Mouse (Mus musculus): ENCODE results near the gene Stxbp4.

Stxbp4 gene

DNA sequence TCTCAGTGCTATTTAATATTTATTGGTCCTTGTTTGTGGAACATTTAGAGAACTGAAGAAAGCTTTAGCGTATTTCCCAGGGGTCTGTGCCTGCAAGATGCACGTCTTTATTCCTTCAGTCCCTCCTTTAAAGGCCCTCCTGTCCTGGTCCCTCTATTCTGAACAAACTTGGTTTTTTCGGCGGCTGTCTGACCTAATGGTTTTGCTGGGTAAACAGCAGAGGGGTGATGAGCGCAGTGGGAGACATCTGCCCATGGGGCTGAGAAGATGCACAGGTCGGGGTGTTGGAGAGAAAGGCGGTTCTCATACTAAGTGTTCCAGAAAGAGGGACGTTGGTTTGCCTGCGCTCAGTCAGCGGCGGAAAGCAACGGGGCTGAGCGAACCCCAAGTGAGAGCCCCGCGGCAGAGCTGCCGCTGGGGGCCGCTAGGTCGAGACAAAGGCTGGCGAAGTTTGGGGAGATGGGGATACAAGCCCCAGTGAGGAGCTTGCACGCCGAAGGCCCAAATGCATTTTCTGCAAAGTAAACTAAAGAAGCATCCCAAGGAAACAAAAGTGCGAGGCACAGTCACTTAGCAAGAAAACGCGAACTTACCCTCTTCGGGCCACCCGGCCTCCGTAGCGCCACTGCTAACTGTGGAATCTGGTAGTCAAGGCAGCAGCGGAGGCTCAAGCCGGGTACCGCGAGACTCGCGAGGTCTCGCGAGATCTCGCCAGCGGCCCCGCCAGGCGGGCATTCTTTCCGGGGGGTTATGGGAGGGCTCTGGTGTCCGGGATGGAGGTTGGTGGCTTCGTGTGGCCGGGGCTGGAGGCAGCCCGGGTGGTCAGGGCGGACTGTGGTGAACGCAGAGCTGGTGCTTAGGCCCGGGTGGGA is at the start of gene Stxbp4, which contains the start of gene Cox11:
Stxbp4 (minus strand) TSS at position 645 of the 872 bp plus-strand sequence.
Cox11 (plus strand) TSS at position 734 of the 872 bp plus-strand sequence.
- peak; percentile 96 for ATAC-seq (ENCODE audit: insufficient number of reproducible peaks, low FRiP score, low TSS enrichment)

DNA sequence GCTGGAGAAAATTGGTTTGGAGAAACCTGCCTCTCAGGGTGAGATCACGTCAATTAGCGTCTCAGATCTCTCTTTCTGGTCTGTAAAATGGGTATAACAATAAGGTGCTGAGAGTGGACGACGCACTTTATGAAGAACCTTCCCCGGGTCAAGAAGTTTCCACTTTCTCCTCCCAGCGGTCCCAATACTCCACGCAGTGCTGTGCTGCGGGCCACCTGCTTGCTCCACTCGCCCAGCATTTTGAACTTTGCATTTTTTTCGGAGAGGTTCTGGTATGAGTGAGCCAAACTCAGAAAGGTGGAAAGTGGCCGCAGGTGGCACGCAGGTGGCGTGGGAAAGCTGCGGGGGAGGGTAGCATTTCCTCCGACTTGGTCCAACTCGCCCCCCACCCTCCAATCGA is 49.2 kb upstream of the Stxbp4 start:
- no peak for ATAC-seq (ENCODE audit: insufficient number of reproducible peaks, low FRiP score, low TSS enrichment)

DNA sequence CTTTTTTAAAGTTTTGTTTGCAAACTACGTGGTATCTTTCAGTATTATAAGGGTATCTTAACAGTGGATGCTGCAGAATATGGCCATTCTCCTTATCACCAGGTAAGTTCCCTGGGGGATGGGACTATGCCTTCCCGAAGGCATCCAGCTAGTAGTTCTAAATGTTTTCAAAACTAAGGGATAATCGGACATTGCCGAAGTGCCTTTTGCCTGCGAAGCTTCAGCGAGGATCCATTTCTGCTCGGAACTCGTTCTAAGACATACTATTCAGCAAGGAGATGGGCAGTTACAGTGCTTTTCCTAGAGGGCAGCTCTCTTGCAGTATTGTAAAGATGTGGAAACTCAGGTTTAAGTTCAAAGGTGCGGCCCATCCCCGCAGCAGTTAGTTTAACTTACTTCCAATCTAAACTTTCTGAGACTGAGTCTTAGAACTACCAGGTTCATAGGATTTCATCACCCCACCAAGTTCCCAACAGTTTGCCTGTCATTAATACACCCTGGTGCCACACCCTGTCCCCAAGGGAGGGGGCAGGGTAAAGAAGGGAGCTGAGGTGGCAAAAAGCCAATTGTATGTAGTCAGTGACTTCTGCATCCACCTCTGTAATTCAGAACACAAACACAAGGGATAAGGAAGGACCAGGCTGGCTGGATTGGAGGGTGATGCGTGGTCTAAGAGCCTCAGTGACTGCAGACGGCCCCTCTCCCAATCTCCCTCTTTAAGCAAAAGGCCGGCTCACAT is 48.6 kb upstream of the Stxbp4 start:
- ATAC-seq (ENCODE audit: insufficient number of reproducible peaks, low FRiP score, low TSS enrichment), result no peak

DNA sequence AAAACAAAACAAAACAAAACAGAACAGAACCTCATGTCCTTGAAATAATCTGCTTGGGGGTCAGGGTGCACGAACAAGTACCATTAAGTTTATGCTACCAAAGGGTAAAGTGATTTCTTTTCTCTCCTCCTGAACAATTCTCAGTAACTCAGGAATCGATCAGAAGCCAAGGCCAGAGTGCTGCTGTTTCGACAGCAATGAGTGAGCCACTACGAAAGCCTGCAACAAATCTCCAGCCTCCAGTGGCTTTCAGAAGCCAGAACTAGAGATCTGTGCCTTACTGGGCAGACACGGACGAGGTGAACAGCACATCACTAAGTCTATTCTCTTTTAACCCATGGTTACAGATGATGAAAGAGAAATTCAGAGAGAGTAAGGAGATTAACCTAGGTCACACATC is 47.3 kb upstream of the Stxbp4 start:
- no peak for ATAC-seq (ENCODE audit: insufficient number of reproducible peaks, low FRiP score, low TSS enrichment)

DNA sequence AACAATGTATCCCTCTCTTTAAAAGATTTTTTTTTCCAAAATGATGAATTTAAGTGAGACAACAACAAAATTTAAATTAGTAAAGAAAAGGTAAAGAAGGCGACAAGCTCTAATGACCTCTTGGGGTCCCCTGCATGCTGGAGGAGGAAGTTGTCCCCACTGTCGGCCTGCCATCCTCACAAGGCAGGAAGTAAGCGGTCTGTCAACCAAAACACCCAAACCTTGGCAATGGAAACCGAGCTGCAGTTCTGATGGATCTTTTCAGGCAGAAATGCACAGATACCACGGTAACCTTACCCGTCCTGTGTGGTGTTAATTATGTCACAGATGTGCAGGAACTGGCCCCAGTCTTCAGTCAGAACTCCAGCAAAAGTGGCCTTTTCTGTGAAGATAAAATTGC is 46.9 kb upstream of the Stxbp4 start:
- ATAC-seq (ENCODE audit: insufficient number of reproducible peaks, low FRiP score, low TSS enrichment), result no peak

DNA sequence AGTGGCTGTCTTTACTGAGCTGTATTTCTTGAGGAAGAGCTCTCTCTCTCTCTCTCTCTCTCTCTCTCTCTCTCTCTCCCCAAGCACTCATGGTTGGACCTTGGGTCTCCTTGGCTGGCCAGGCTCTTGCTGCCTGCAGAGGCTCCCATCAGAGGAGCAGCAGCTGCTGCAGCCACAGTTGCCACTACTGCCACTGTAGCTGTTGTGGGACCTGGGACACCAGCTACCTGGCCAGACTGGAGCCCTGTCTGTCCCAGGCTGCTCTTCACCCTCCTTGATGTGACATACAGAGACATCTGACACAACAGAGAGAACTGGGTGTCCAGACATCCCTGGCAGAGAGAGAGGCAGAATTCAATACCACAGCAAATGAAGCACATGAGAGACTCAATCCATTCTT is 43.3 kb upstream of the Stxbp4 start:
- ATAC-seq (ENCODE audit: insufficient number of reproducible peaks, low FRiP score, low TSS enrichment), result no peak

DNA sequence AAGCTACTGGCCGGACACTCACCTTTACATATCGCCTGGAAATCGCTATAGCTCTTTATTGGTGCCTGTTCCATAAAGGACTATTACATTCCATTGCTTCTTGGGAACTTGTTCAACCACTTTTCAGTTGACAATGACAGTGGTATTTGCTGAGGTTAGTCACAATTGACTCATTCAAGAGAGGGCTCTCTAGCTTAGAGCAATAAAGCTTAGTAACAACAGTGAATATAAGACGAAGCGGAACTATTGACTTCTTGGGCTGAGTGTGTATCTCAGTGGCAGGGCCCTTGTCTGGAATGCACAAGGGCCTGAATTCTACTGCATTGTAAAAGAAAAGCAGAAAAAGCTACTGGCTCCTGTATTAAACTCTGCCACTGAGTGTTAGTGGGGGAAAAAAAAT is 40.7 kb upstream of the Stxbp4 start:
- ATAC-seq (ENCODE audit: insufficient number of reproducible peaks, low FRiP score, low TSS enrichment), result no peak

DNA sequence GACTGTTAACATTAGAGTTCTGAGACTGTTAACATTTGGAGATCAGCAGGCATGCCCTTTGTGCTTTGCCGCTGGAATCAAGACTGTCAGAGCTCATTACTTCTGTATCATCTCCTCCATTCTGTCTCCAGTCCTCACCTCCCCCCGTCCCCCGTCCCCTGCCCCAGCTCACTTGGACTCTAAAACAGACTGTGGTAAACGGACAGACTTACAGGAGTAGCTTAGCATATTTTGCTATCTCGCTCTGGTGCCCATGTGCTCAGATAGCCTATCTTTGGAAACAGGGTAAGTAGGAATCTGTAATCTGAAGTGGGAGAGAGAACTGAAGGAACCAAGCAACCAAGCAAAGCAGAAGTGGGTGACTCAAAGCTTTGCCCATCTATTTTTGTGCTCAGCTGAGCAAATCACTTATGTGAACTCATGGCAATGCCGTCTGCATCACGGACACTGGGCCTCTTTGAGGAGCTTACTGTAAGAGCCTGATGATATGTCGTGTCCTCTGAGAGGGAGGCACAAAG is 39.9 kb upstream of the Stxbp4 start:
- no peak for ATAC-seq (ENCODE audit: insufficient number of reproducible peaks, low FRiP score, low TSS enrichment)

DNA sequence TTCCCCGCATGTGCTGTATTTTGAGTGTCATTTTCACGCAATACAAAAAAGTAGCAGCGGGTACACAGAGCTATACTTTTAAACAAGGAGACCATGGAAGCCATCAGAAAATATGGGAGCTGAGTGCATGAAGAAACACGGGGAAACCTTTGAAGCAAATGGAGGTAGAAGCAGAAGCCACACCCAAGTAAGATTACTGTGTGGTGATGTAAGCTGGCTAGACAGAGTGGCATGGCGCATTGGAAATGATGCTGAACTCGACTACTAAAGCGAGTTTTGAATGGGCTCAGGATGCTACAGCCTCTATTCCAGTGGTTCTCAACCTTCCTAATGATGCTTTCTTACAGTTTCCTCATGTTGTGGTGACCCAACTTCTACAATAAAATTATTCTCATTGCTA is 39.1 kb upstream of the Stxbp4 start:
- ATAC-seq (ENCODE audit: insufficient number of reproducible peaks, low FRiP score, low TSS enrichment), result no peak

DNA sequence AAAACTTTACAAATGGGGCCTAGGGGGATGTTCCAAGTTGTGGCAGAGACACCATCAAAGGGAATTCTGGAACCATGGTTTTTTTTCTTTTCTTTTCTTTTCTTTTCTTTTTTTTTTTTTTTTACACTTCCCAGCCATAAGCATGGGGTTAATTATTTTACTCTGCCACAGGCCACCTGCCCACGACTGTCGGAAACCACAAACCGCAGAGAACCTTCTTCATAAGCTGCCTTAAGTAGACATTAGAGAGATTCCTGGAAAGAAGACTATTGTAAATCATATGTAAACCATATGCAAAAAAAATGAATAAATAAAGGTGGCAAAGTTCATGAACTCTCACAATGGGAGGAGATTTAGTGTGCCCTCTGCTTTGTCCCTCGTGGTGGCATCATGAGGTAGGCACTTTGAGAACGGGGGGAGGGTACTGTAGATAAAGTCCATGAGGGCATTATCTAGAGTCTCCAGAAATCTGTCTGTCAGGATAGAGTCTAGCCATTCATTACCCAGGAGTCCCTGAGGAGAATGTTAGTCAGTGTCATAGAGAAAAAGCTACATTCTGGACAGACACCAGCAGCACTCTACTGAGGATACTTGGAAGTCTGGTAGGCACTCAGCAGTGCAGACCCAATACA is 37.7 kb upstream of the Stxbp4 start:
- ATAC-seq (ENCODE audit: insufficient number of reproducible peaks, low FRiP score, low TSS enrichment), result no peak

DNA sequence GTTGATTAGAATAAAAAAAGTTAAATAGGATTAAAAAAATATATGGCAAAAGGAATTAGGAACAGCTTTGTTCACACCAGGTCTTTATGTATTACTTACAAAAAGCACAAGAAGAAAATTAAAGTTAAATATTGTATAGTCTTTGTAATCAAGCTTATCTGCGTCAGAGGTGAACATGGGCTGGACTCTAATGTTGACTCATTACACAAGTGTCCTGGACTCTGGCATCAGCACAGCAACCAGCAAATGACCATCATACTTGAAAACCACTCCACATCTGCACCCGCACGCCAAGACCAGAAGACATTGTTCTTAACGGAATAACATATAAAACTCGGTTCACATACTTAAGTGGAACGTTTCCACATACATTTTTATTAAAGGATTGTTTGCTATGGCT is 29.4 kb upstream of the Stxbp4 start:
- no peak for ATAC-seq (ENCODE audit: insufficient number of reproducible peaks, low FRiP score, low TSS enrichment)

DNA sequence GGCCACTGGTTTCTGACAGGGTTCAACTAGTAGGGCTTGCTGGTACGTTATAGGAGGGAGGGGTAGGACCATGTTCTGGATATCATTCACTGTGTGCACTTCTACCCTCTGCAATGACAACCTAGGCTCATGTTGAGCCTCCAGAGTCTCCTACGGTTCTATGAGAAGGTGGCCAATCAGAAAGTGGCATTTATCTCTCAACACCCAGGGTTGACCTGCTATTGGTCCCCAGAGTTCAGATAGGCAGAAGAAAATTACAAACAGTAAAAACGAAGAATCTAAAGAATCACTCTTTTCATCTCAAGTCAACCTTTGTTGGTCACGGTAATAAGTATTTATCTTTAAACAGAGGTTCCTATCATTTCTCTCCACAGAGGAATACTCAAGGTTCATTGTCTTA is 29.0 kb upstream of the Stxbp4 start:
- ATAC-seq (ENCODE audit: insufficient number of reproducible peaks, low FRiP score, low TSS enrichment), result no peak

DNA sequence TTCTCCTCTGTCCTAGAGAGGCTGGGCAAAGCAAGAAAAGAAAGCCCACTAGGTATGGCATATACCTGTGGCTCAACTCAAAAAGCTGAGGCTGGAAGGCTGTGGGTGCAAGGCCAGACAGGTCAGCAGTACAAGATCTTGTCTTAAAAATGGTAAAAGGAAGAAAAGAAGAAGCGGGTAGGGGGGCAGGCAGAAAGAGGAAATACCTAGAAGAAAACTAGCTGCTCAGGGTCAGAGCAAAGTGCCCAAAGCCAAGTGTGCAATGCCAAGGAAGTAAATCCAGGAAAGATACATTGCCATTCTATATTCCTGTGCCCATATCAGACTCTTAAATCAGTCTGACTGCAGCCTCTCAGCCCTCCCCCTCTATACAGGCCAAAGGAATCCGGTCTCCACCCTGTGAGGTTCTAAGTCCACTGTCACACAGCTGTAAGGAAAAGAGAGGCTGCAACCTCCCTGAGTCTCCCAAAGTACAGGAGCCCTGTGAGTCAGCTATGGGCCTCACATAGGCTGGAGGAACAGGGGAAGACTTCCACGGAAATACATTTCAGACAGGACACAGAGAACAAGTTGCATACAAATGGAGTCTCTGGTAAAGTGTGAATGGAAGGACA is 28.4 kb upstream of the Stxbp4 start:
- no peak for ATAC-seq (ENCODE audit: insufficient number of reproducible peaks, low FRiP score, low TSS enrichment)

DNA sequence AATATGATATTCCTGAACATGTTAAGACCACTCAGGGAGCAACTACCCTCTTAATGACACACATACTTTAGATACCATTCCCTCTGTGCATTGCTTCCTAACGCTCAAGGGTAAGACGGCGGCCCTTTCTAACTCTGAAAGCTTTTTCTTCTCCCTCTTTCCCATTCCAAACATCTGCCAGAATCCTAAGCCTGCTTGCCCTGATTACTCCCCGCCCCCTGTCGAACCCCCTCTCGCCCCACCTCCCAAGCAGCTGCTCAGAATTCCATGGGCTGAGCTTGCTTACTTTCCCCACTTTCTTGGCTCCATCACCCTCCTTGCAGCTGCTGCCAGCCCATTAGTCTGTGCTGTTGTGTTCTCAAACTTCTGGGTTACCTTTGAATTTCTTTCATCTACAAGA is 27.3 kb upstream of the Stxbp4 start:
- ATAC-seq (ENCODE audit: insufficient number of reproducible peaks, low FRiP score, low TSS enrichment), result no peak

DNA sequence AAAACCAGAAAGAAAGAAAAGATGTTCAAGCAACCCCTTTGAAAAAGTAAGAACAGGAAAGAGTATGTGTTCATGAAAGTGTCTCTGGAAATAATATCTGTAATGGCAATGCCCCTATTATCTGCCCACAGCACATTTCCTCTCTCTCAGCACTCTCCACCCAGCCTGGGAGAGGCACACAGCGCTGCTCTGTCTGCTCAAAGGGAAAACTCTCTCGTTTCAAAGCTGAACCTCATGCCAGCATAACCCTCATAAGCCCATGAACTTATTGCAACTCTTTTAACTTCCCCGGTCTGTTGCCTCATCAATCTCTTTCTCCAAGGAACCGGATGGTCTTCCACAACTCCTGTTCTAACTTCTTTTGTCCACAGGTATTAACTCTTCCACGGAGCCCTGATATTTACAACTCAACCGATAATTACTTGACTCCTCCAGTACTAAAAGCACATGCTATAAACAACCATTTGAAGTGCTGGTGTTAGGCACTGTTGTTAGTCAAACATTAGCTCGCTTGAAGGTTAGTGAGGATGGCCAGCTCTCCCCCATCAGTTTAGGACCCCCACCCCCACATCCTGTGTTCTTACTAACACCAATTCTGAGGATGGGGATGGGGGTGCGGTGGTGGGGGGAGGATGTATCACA is 26.6 kb upstream of the Stxbp4 start:
- ATAC-seq (ENCODE audit: insufficient number of reproducible peaks, low FRiP score, low TSS enrichment), result no peak

DNA sequence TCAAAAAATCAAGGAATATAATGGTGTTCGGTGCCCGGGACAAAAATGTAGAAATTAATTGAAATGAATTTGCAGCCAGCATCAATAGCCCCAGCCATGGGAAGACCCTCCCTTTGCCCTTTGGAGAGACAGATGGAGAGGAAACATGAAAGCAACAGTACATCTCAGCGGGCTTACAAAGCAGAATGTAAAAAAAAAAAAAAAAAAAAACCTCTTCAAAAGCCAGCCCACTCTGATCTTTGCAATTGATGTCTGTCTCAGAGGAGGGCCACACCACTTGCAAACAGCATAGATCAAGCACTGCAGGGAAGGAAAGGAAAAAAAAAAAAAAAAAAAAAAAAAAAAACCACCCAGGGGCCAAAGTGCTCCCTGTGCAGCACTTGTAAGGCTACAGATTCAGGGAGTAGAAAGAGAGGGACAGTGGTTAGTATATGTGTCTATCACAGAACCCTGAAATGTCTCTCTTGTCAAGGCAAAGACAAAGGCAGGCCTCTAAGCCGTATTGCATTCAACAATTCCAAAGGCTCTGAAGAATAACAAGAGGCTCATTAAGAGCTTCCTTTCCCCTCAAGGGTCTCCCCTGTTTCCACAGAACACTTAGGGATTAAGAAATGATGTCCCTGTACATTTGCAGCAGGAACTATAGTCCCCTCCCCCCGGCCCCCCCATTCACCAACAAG is 25.9 kb upstream of the Stxbp4 start:
- no peak for ATAC-seq (ENCODE audit: insufficient number of reproducible peaks, low FRiP score, low TSS enrichment)

DNA sequence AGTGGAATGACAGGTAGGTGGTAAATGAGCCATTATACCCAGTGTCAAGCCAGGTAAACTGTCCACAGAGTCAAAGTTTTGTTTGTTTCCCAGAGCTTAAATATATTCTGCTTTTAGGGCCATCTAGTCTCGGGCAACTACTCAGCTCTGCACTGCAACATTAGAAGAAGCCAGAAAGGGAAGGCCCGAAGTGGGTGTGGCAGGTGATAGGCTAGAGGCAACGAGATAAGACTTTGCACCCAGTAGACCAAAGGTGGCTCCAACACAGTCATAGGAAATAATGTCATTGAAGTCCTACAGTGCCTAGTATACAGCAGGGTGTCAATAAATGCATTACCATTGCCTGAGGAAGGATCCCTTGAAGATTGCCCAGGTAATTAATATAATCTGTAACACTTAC is 25.2 kb upstream of the Stxbp4 start:
- no peak for ATAC-seq (ENCODE audit: insufficient number of reproducible peaks, low FRiP score, low TSS enrichment)

DNA sequence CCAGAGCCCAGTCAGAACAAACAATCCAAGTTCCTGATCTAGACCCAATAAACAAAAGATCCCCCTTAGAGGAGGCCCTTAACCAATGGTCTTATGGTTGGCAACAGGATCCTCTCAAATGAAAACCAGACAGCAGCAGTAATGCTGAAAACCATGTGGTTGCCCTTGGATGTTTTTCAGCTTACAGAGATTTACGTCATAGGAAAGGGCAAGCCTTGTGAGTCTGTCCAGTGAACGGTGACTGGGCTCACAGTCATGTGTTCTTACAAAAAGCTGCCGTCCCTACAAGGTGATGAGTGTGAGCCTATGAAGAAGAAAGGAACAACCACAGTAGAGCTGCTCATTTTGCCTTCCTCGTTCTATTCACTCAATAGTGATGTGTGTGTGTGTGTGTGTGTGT is 22.8 kb upstream of the Stxbp4 start:
- ATAC-seq (ENCODE audit: insufficient number of reproducible peaks, low FRiP score, low TSS enrichment), result no peak

DNA sequence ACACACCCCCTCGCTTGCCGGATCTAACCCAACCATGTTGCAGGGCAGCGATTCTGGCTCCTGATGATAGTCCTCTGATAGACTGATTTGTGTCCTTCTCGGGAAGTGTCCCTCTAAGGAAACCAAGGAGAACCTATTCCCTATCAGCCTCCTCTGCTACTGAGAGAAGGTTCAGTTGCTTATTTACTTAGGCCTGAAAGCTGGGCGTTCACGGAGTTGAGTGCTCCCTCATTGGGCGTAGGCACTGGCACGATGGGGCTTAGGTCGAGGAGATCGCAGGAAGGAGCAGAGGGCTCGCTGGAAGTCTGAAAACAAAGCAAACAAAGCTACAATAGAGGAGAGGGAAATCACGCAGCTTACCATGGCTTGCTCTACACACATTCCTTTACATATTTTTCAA is 19.6 kb upstream of the Stxbp4 start:
- ATAC-seq (ENCODE audit: insufficient number of reproducible peaks, low FRiP score, low TSS enrichment), result no peak

DNA sequence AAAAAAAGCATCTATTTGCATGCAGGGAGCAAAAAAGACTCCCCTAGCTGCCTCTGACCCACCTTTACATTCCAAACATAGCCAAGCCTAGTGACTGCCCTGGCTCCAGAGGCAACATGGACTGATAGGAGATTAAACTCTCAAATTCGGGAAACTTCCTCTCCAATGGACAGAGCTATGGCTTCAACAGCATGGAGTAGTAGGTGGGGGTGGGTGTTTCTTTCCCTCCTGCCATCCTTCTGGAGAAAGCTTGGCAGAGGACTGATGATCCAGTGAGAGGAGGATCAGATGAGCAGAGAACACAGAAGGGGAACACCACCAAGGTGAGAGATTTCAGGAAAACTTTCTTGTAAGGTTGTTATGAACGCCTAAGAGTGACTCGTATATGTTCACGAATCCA is 14.7 kb upstream of the Stxbp4 start:
- no peak for ATAC-seq (ENCODE audit: insufficient number of reproducible peaks, low FRiP score, low TSS enrichment)
